Mouse (Mus musculus) heart, adult 9 months (tissue): ENCODE data around the gene Ppp2r2c.

ENCODE experiments used
- DNase-seq, 2 experiments: peaks; one replicate each; pipeline ENCODE4 v3.0.0; 2022; ENCODE audit warnings: low spot score in 2 of 2

Gene Ppp2r2c

DNA sequence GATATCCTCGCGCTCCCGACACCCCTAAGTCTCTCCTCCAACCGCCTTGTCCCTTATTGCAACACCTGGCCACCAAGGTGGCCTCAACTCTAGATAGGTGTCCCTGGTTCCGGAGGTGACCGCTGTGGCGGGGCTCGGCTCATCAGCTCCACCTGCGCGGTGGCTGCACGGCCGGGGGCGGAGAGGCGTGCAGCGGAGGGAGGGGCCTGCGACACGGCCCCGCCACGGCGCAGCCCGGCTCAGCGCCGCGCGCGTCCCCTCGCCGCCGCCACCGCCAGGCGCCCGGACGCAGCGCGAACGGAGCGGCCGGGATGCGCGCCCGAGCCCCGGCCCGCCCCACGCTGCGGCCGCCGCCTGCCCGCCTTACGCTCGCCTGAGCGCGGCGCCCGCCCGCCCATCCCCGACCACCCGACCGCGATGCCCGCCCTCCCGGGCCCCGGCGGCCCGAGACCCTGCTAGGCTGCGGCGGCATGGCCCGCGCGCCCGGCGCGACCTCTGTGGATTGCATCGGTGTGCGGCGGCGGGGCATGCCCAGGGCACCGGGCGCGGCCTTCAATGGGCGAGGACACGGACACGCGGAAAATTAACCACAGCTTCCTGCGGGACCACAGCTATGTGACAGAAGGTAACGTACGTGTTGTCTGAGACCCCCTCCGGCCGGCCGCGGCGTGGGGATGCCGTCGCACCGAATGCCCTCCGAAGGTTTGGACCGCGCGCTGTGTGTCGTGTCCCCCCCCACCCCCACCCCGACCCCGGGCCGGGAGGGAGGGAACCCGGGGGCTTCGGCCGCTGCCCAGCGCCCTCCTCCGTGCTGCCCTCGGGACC, at the start of gene Ppp2r2c:
Gene Ppp2r2c (plus strand): TSS at position 248 of the 825 bp plus-strand sequence.
- DNase-seq, result no peak

DNA sequence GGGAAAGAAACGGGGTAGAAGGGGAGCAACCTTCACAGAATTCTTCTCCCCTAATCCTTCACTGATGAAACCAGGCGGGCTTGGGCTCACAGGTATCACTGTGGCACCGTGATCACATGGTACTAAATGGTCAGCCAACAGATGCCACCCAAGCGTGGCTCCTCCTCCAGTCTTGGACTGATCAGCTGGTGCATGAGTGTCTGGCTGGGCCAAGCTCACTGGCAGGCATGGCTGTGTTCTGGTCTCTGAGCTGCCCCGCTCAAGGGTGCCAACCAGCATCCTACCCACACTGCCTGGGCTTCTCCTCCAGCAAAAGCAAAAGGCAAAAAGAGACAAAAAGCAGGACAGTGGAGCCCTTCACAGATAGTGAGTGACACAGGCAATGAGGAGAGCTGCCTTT, 48.6 kb upstream of the Ppp2r2c start:
- no peak for DNase-seq

DNA sequence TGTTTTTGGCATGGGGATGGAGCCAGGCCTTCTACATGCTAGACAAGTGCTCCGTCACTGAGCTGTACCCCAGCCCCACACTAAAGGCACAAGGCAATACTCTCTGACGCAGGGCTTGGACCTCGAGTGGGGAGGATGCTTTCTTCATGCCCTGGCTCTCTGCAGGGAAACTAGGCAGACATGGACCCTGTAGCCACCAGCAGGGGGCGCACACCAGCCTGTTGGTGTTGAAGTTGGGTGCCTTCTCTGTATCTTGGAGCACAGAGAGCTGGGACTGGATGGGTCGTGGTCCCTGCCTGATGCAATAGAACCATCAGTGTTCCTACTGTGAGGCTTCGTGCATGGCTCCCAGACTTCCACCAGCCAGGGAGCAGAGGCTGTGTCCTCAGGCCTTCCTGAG, 48.2 kb upstream of the Ppp2r2c start:
- no peak for DNase-seq

DNA sequence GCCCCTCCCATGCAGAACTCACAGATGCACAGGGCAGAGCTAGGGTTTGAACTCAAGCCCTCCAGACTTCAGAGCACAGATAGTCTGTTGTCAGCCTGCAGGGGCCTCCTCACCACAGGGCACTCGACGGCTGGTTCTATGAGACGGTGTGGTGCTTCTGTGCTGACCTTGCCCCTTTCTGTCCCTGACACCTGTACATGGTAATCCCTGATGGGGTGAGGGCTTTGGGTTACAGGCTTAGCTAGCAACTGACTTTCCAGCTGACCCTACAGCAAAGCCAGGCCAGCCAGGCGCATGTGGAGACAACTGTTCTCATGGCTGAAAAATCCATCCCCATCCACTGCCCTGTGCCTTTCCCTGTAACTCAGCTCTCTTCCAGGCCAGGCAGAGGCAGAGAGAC, 45.4 kb upstream of the Ppp2r2c start:
- DNase-seq, result no peak

DNA sequence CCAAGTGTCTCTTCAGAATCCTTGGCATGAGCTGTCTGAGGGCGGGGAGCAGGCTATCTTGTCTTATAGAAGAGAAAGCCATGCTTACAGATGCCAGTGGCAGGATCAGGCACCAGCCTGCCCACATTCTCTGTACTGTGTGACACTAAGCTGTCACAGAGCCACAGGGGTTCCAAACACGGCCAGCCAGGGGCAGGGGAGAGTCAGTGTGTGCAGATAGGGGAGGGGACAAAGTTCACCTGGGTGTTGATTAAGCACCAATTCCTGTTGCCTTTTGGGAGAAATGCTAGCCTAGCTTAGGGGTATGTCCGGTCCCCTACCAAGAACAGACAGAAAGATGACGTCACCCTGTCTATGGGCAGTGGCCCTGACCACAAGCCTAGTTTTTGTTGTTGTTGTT, 39.2 kb upstream of the Ppp2r2c start:
- DNase-seq, result no peak

DNA sequence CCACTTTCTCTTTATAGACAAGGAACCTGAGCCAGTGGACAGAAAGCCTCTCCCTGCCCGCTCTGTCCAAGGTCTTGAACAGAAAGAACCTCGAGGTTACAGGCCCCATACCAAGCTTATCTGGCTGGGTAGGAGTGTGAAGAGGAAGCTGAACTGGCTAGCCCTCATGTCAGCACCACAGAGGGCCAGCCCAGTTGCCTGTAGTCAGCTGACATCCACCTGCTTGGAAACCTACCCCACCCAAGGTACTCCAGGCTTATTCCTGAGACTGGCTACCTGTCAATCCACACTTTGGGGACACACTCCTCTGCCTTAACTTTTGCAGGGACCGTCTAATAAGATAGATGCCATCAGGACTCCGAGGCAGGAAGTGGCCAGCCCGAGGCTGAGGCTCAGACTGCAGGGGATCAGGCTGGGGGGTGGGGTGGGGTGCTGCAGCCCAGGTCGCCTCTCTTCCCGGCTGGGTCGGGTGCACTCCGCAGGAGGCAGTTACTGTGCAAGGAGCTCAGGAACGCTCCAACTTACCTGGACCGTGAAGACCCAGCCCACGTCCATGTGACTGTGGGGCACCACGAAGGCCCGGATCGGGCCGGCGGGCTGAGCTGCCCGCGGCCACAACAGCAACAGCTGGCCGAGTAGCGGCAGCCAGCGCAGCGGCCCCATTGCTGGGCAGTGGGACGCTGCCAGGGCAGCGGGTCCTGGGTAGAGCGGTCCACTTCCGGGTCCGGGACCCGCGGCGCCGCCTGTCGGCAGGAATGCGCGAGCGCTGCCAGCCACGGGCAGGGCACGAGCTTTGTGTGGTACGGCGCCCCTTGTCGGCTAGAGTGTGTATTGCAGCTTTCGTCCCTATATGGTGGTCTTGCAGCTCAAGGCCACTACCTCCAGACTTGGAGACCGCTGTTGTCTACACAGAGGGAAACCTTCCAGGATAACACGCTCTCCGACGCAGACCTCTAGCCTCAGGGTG, 38.1 kb upstream of the Ppp2r2c start, which contains the start of gene Man2b2:
Gene Man2b2 (minus strand): TSS at position 741 of the 967 bp plus-strand sequence.
- DNase-seq, result peak; percentile 81 to 90

DNA sequence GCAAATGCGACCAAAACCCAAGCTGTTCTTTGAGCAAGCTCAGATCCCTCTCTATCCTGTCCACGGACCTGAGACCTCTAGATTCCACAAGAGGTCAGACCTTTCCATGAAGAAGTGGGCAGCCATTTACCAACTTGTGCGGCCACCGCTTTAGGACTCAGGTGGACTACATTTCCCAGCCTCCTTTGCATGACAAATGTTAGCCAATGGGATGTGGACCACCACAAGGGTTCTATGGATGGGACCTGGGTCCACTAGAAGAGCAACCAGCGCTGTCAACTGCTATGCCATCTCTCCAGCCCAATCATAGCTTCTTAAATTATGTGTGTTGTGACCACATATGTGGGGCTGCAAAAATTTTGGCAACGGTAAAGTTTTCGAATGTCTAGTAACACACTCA, 37.0 kb upstream of the Ppp2r2c start:
- DNase-seq, result no peak

DNA sequence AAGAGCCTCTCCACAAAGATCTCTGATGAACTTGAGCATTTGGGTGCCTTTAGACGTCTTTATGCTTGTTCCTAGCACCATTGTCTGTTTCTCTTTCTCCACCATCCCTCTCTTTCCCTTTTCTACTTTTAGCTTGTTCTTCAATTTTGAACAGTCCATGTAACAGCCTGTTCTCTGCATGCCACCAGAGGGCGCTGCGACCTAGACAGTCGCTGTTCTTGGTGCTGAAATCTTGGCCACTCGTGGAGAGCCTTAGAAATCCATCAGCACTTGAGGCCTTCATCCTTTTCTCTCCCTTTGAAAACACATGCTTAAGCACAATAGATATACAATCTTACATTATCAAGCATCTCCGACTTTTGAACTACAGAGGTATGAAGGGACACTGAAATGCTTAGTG, 32.4 kb upstream of the Ppp2r2c start:
- no peak for DNase-seq

DNA sequence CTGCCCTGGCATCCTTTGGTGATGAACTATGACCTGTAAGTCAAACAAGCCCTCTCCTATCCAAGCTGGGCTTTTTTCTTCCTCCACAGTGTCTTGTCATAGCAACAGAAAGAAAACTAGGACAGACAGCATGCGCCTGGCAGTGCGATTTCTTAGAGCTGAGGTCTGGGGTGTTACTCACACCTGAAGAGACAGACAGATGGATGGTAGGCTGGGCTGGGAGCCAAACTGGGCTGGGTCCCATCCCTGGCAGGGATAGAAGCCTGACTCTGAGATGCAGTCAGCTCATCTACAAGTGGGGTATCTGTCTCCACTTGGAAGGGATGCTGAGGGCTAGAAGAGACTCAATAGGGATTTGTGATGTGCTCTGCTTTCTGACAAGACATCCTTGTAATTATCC, 29.3 kb upstream of the Ppp2r2c start:
- no peak for DNase-seq

DNA sequence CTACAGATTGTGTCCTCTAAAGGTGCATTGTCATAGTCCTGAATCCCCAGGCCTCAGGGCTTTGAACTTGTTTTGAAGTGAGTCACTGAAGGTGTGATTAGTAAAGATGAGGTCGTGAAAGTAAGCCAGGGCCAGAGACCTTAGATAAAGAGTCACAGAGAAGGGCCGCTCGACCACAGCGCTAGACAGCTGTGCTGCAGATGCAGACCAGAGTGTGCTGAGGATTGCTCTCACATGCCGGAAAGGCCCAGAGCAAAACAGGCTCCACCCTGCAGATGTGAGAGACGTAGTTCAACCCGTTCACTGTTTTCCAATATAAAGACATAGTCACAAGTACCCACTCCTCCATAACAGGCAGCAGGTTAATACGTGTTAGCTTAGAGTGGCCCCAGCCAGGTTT, 28.7 kb upstream of the Ppp2r2c start:
- no peak for DNase-seq

DNA sequence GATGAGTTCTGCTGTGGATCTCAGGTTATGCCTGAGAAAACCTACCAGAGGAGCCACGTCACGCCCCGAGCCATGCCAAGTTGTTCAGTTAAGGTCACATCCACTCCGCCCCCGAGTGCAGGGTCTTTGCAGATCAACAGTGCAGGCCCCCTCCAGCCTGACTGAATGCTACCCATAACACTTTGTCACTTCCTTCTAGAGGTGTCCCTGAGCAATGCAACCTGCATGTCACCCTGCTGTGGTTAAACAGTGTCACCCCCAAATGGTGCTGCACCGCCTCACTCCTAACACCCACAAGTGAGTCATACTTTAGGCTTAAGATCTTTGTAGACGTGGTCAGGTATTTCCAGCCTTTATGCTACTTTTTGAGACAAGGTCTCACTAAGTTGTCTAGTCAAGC, 28.2 kb upstream of the Ppp2r2c start:
- DNase-seq, result no peak

DNA sequence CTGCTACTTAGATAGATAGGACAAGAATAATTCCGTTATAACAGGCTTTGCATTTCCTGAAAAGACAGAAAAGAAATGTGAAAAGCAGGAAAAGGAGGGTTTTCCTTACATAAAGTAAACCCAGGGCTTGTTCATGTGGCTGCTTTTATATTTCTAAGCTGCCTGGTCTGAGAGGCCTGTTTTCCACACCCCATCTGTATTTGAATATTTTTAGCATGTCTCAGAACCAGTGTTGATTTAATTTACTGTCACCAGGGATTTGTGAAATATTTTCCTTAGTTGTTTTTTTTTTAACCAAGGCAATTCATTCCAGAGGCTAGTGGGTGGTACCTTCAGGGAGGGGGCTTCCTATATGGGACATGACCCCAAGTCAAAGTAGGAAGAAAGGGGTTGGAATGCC, 26.6 kb upstream of the Ppp2r2c start:
- no peak for DNase-seq

DNA sequence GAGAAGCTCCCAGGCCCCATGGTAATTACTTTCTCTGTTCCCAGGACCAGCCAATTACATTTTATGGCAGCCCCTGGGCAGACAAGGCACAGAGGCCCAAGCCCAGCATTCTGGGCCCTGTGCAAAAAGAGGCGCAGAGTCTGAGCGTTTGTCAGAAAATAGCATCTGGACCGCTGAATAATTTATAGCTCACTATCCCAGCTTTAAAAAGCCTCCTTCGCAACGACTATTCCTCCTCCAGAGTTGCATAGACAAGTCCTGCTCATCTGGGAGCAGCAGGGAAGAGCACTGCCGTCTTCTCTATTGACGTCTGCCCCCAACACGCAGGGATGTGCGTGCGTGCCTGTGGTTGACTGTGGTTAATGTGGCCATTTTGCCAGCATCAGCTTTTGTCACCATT, 23.8 kb upstream of the Ppp2r2c start:
- no peak for DNase-seq

DNA sequence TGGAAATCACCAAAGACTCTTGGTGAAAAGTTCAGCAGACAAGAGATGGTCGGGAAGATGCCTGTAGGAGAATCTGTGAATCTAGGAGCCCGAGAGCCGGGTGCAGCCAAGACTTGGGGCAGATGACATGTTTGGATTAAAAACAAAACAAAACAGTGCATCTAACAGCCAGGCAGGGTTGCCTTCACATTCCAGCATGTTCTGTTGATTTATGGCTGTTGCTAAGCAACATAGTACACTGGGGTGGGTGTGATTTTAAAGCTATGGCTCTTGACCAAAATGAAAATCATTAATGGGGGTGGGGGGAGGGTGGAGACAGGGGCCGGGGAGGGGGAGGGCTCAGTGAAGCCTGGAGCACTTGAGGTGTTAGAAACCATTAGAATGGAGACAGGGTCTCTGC, 16.7 kb upstream of the Ppp2r2c start:
- DNase-seq, result no peak

DNA sequence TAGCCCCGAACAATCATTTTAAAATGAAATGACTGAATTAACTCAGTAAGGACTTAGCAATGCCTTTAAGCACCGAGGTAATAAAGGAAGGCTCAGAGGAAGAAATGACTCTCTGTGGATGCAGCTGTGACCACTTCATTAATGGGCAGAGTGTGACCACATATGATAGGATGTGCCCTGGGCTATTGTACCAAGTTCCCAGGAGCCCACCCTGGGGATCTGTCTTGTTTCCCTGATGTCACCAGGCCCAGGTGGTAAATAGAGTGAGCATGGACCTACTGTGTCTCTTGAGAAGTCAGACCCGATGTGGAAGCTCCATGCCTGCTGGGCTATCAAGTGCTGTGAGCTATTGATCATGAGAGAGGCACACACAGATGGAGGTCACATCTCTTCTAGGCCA, 13.1 kb upstream of the Ppp2r2c start:
- DNase-seq, result no peak

DNA sequence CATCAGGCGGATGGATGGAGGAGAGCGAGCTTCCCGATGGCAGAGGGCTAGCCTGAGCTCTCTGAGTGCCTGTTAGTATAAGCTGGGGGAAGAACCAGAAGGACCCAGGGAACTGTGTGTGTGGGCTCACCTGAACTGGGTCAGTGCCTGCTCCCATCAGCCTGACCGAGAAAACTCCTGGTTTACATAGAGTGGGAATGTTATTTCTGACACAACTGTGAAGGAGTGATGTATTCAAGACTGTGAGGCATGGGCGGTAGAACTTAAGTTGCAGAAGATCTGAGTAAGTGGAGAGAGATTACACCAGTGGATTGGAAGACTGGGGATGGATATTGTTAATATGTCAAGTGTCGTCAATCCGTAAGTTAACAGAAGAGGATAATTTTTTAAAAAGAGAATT, 11.8 kb upstream of the Ppp2r2c start:
- no peak for DNase-seq

DNA sequence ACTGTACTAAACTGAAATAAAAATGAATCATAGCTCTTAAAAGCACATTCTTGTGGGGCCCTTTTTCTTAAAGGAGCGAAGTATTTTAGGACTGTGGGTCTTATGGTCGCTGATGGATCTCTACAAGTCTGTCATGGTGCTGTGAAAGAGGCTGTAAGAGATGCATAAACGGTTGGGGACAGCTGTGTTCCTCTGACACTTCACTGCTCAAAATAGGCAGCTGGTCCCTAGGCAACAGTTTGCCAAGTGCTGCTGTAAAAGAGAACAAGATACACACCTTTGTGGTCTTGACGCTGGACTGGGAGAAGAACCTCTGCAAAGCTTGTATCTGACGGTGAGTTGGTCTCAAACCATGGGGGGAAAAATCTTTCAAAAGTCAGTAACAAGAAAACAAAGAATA, 10.8 kb upstream of the Ppp2r2c start:
- no peak for DNase-seq

DNA sequence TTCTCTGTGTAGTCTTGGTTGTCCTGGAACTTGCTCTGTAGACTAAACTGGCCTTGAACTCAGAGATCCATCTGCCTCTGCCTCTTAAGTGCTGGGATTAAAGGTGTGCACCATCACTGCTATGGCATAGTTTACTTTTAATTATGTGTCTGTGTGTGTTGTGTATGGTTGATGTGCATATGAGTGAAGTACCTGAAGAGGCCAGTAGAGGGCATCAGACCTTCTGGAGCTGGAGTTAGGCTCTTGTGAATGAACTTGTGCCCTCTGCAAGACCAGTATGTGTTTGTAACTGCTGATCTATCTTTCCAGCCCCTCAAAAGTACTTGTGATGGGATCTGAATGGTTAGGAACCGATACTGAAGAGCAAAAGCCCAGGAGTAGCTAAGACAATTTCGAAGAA, 7.2 kb upstream of the Ppp2r2c start:
- DNase-seq, result no peak

DNA sequence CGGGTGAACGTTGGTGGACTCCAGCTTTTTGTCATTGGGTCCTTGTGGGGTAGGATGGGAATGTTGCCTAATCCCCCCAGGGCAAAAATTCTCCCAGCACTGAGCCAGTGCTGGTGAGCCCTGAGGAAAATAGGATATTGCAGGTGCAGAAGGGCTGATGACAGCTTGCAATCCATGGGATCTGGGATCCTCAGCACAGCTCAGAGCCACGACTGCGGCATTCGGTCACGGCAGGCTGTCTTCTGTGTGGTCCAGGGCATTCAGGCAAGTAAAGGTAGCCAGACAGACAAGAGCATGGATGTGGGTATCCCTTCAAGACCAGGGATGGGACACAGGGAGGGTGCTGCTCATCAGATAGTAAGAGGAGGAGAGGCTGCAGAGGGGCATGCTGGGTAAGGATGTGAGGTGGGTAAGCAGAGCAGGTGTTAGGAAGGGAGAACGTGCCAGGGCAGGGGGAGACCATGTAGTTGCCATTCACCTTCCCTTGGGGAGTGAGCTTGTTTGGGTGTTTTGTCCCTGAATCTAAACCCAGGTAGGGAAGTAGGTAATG, 1.5 kb upstream of the Ppp2r2c start:
- DNase-seq, result no peak

DNA sequence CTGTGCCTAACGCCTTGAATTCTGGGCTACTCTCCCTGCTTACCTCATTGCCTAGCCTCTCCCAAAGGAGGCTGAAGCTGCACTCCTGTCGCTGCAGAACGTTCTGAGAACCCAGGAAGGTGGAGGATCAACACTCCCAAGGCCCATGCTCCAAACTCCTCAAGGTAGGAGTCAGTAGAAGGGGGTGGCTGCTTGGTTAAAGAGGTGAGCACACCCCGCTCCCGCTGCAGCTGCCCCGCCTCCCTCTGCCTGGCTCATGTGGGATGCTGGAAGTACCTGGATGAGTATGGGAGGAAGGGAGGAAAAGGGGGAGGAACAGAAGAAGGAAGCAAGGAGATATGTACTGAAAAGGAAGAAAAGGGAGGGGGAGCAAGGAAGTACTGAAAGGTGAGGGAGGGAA, 752 bp upstream of the Ppp2r2c start:
- no peak for DNase-seq

DNA sequence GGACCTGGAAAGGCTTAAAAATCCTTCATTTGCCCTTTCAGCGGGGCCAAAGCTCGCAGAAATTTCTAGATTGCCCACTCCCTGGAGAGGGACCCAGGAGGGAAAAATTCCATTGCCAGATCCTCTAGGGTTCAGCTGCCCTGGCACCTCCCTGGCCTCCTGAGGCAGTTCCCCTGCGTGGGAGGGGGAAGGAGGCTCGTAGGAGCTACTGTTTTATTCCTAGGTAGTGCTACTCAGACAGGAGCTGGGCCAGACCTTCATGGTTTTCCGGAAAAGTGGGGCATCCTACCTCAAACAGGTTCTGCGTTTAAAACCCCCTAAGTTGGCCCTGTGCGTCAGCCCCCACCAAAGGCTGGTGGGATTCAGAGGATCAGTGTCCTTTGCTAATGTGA, 869 bp downstream of the Ppp2r2c start:
- no peak for DNase-seq

DNA sequence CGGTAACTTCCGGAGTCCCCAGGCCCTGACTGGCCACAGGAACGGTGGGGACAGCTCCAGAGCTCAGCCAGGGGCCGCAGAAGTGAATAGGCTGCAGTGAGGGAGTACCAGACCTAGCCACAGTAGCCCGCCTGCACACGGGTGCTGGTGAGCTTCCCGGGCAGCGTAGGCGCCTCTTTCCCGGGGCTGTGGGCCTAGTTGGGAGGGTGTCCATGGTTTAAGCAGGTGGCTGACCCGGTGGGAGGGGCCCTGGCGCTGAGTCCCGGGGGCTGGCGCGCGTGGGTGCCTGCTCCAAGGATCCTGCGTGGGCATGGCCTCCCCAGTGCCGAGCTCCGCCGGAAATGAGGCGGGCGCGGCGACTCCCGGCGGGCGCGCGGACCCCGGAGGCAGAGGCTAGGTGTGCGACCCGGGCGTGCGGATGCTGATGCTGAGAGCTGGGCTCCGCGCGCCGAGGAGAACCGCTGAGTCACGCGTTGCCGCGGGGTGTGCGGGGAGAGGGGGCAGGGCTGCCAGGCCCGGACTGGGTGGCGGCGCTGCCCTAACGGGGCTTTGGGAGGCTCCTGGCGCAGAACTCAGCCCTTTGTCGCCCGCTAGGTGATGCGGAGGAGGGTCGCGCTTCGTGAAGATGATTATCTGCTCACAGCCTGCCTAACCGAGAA, 1.4 kb downstream of the Ppp2r2c start:
- DNase-seq, result no peak
